Mouse (Mus musculus) mesoderm, embryonic 11.5 days (tissue): ENCODE measurements around the gene Ggn.
"Not testable (repeated sequence)": the region's sequence is repeated elsewhere in the genome, so short reads cannot be mapped to it uniquely, and the experiment has no call there.

Source experiments
- DNase-seq: peaks from one replicate; pipeline ENCODE4 v3.0.0-alpha.2; 2012; ENCODE audit warnings: low read depth, low spot score

The Ggn gene

DNA sequence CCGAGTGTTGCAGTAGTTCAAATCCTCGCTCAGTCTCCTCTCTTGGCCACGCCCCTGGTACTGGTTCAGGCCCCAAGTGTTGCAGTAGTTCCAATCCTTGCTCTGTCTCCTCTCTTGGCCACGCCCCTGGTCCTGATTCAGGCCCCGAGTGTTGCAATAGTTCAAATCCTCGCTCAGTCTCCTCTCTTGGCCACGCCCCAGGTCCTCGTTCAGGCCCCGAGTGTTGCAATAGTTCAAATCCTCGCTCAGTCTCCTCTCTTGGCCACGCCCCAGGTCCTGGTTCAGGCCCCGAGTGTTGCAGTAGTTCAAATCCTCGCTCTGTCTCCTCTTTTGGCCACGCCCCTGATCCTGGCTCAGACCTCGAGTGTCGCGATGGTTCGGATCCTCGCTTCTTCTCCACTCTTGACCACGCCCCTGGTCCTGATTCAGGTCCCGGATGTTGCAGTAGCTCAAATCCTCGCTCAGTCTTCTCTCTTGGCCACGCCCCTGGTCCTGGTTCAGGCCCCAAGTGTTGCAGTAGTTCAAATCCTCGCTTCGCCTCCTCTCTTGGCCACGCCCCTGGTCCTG is 42.3 kb downstream of the Ggn start:
- no peak for DNase-seq

- DNase-seq = not testable (repeated sequence)
These were observed 43.0 kb downstream of the Ggn start for GRCm38 (mm10) chr7:29212775-29213560.

- DNase-seq = peak; percentile 83
These were observed 43.7 kb downstream of the Ggn start, which contains the start of gene Catsperg1 for GRCm38 (mm10) chr7:29213675-29214082. TSS of gene Catsperg1 (minus strand) at chr7:29214035.

- no peak for DNase-seq
These were observed 44.2 kb downstream of the Ggn start for GRCm38 (mm10) chr7:29214236-29214635.

- DNase-seq = no peak
These were observed 44.8 kb downstream of the Ggn start for GRCm38 (mm10) chr7:29214846-29215245.
